Mouse (Mus musculus) G1E-ER4 (cell line): ENCODE results near the gene Mcfd2. TPM values are rescaled to one million over a fixed set of nuclear protein-coding genes. Genes with fewer than 3 reads are reported as not detected.

Experiments
- GATA1 ChIP-seq: IDR thresholded peaks from one replicate; pipeline ENCODE4 v1.8.0; 2012; ENCODE audit warnings: low read length, inconsistent platforms
- polyA plus RNA-seq: library from polyadenylated mRNA; stranded (reverse); fragments of >175 nt; gene quantifications from 2 replicates; pipeline ENCODE4 v1.2.3, GENCODE M21; 2012

Mcfd2 gene
- polyA plus RNA-seq = 2.2 and 7.4 TPM in 2 replicates

- no peak for TF ChIP-seq GATA1
These were observed at the start of gene Mcfd2 for GRCm38 (mm10) chr17:87265792-87266186. Gene Mcfd2, minus strand, starts transcription at chr17:87265935.

GRCm38 (mm10) chr17:87315021-87315531 is 49.3 kb upstream of the Mcfd2 start:
- no peak for TF ChIP-seq GATA1

GRCm38 (mm10) chr17:87314530-87314946 is 48.8 kb upstream of the Mcfd2 start:
- TF ChIP-seq GATA1 = no peak

- no peak for TF ChIP-seq GATA1
These were observed 48.4 kb upstream of the Mcfd2 start for GRCm38 (mm10) chr17:87314121-87314520.

GRCm38 (mm10) chr17:87312924-87313870 is 47.5 kb upstream of the Mcfd2 start:
- no peak for TF ChIP-seq GATA1

GRCm38 (mm10) chr17:87312351-87312750 is 46.6 kb upstream of the Mcfd2 start:
- no peak for TF ChIP-seq GATA1

GRCm38 (mm10) chr17:87310497-87310896 is 44.8 kb upstream of the Mcfd2 start:
- TF ChIP-seq GATA1 = no peak

GRCm38 (mm10) chr17:87309073-87309788 is 43.5 kb upstream of the Mcfd2 start:
- TF ChIP-seq GATA1 = no peak

- no peak for TF ChIP-seq GATA1
These were observed 41.0 kb upstream of the Mcfd2 start for GRCm38 (mm10) chr17:87306746-87307145.

GRCm38 (mm10) chr17:87305065-87305464 is 39.3 kb upstream of the Mcfd2 start:
- TF ChIP-seq GATA1 = no peak

GRCm38 (mm10) chr17:87304151-87304894 is 38.6 kb upstream of the Mcfd2 start:
- TF ChIP-seq GATA1 = no peak

GRCm38 (mm10) chr17:87302014-87302794 is 36.5 kb upstream of the Mcfd2 start:
- TF ChIP-seq GATA1 = no peak

GRCm38 (mm10) chr17:87300340-87300739 is 34.6 kb upstream of the Mcfd2 start:
- TF ChIP-seq GATA1 = no peak

- TF ChIP-seq GATA1 = no peak
These were observed 33.2 kb upstream of the Mcfd2 start for GRCm38 (mm10) chr17:87298944-87299343.

GRCm38 (mm10) chr17:87295738-87296137 is 30.0 kb upstream of the Mcfd2 start:
- no peak for TF ChIP-seq GATA1

- TF ChIP-seq GATA1 = no peak
These were observed 27.4 kb upstream of the Mcfd2 start for GRCm38 (mm10) chr17:87293125-87293524.
